Mouse (Mus musculus) spleen, embryonic (tissue): Measurements from ENCODE around the gene Cd6.

Experiments
- CTCF ChIA-PET: fragments of 350-600 bp; sonication (Branson Sonifier 250); formaldehyde crosslinking; loops from one replicate; lab custom pipeline; 2022; lab: Charles Lee

Cd6 gene

DNA sequence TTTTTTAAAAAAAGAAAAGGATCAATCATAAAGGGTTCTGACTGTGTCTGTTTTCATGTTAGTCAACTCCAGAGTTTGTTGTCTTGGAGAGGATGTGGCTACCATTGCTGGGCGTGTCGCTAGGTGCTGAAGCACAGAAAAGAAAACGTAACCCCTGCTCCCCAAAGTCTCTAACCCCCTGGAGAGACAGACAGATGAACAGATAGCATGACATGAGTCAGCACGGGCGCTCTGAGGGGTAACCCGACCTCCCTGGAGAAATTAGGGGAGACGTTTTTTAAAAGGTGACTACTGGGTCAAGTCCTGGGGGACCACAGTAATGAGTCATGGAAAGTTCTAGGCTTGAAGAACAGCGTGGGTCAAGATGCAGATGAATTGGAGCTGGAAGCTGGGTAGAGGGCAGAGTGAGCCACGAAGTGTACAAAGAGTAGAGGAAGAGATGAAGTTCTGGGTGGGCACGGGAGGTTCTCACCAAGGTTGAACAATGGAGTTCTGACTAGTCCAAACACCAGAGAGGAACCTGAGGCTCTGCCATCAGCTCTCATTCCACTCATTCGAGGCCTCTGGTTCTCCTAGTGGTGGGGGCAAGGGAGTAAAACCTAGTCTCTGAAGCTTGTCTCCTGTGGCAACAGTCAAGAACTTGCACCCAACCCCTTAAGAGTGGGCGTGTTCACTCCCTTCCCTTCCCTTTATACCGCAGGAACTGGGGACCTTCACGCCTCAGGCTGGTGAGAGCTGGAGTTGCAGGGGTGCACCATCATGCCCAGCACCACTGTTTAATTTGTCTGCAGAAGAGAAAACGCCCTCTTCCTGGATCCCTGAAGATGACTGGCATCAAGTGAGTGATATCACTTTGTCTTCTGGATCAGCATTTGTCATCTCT, 9.4 kb upstream of the Cd6 start, which contains the start of gene Slc15a3:
Gene Slc15a3, plus strand, starts transcription at position 718 of the 883 bp plus-strand sequence.
- CTCF ChIA-PET, result no interaction called here

DNA sequence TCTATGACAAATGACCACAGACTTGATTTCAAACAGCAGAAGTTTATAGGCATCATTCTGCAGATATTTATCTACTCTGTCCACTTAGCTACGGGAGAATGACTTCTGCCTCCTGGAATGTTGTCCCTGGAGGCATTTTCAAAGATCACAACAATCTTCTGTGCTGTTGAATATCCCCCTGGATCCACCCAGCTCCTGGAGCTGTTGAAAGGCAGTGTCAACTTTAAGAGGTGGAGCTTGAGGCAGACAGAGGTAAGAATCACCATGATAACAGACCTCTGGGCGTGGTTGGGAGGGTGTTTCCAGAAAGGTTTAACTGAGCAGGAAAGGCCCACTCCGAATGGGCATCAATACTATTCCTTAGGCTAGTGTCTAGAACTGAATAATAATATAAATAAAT, 5.8 kb upstream of the Cd6 start:
- CTCF ChIA-PET, result interaction anchor here (0.7 kb wide), 1 partner anchor 133 kb away, joined by 3 read pairs; no protein-coding TSS in a partner anchor

DNA sequence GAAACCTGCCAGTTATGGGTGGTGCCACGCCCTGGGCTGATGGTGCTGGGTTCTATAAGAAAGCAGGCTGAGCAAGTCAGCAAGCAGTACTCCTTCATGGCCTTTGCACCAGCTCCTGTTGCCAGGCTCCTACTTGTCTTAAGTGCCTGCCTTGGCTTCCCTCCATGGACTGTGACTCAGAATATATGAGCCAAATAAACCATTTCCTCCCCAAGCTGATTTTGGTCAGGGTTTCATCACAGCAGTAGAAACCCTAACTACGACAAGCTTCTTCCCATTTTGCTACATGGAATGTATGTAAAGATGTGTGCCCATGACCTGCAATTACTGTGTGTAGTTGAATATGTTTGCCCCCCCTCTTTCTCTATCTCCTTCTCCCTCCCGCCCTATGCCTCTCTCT, 3.8 kb upstream of the Cd6 start:
- CTCF ChIA-PET, result no interaction called here

DNA sequence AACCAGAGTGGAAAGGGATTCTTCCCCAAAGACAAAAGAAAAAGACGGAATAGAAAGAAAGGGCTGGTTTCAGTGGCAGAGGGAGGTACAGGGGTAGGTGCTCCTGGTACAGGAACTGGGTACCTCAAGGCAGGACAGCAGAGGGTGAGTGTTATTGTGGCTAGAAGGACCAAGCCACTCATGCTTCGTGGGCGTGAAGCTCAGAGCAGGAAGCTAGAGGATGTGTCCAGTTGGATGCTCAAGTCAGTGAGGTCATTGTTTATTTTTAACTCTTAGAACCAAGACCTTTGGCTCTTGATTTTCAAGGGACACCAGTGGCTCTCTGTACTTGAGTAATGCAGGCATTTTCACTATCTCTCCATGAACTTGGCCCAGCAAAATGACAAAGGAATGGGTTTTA, 2.2 kb upstream of the Cd6 start:
- CTCF ChIA-PET, result interaction anchor here (0.6 kb wide), 1 partner anchor 49 kb away, joined by 5 read pairs; no protein-coding TSS in a partner anchor

DNA sequence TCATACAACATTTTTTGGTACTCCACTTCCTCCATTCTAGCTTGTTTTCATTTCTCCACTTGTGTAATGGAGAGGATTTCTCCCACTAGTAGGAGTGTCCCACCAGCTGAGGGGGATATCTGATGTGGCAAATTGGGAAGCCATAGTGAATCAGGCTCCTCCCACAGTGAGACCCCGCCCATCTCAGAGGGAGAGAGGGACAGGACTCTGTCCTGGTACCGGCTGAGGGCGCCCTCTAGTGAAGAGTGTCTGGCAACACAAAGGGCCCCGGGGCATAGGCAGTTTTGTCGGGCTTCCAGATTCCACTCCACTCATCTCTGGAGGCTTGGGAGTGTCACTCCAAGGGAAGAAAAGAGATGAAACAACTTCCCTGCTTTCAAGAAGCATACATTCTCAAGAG, 1.6 kb upstream of the Cd6 start:
- CTCF ChIA-PET, result interaction anchor here (0.6 to 1.0 kb wide), 3 partner anchors 111 to 135 kb away, joined by 3 to 11 read pairs (median 4); no protein-coding TSS in a partner anchor

- CTCF ChIA-PET, result no interaction called here
These were observed 1.5 kb downstream of the Cd6 start for GRCm38 (mm10) chr19:10828321-10828720.

DNA sequence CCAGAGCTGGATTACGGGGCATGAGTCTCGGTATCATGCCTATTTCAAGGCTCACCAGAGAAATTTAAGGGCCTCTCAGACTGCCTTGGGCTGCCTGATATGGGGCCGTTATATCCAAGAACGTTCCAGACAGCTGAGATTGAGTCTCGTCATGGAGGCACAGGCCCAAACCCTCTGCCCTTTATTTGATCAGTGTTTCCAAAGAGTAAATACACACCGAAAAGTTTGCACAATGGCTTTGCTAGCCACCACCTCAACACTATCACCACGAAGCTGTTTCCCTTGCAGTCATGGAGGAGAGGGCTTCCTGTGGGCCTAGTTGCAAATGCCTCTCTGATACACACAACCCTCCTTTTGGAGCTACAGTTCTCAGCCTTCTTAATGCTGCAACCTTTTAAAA, 5.8 kb downstream of the Cd6 start:
- CTCF ChIA-PET, result no interaction called here

- CTCF ChIA-PET, result no interaction called here
These were observed 7.3 kb downstream of the Cd6 start for GRCm38 (mm10) chr19:10822534-10822933.

GRCm38 (mm10) chr19:10821319-10821718, 8.5 kb downstream of the Cd6 start:
- CTCF ChIA-PET, result no interaction called here

- CTCF ChIA-PET, result no interaction called here
These were observed 11.5 kb downstream of the Cd6 start for GRCm38 (mm10) chr19:10818217-10818946.

DNA sequence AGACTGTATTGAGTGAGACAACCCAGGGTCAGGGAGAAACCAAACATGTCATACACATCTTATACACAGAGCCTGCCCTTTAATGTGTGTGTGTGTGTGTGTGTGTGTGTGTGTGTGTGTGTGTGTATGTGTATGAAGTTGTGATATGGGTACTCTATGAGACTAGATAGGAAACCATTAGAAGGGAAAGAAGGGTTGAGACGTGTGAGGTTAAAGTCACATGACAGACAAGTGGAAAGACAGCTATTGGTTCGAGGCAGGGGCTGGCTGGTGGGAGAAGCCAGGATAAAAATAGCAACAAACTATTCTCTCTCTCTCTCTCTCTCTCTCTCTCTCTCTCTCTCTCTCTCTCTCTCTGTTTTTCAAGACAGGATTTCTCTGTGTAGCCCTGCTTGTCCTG, 13.4 kb downstream of the Cd6 start:
- CTCF ChIA-PET, result interaction anchor here (0.7 kb wide), 1 partner anchor 11 kb away, joined by 22 read pairs; no protein-coding TSS in a partner anchor

DNA sequence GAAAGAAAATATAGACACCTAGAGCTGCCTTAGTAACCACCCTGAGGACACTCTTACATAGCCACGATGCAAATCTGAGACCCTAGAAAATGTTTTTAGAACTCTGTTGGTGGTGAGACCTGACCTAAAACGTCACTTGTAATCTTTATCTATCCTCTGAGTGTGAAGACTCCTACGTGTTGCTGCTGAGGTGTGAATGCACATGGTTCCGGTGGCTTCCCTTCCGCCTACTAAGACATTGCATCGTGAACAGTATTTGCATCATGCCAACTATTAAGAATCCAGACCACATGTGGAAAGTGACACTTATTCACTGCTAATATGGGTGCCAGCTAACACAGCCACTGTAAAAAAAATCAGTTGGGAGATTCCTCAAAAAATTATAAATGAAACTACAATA, 14.0 kb downstream of the Cd6 start:
- CTCF ChIA-PET, result interaction anchor here (0.7 kb wide), 1 partner anchor 11 kb away, joined by 22 read pairs; no protein-coding TSS in a partner anchor

- CTCF ChIA-PET, result no interaction called here
These were observed 16.0 kb downstream of the Cd6 start for GRCm38 (mm10) chr19:10813905-10814304.

DNA sequence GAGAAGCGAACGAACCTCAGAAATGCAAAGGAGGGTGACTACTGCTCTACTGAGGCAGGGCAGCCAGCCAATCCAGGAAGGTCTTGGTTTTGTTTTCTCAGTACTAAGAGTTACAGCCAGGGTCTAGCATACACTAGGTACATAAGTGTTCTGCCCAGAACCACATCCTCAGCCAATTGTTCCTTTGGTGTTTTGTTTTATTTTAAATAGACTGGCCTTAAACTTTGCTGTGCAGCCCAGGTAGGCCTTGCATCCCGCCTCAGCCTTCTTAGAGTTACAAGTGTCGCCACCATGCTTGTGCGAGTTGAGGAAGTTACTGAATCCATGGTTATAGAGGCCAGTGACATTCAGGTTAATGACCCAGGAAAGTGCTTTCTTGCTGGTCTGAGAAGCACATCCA, 16.8 kb downstream of the Cd6 start:
- CTCF ChIA-PET, result no interaction called here

GRCm38 (mm10) chr19:10811471-10811870, 18.4 kb downstream of the Cd6 start:
- CTCF ChIA-PET, result no interaction called here

DNA sequence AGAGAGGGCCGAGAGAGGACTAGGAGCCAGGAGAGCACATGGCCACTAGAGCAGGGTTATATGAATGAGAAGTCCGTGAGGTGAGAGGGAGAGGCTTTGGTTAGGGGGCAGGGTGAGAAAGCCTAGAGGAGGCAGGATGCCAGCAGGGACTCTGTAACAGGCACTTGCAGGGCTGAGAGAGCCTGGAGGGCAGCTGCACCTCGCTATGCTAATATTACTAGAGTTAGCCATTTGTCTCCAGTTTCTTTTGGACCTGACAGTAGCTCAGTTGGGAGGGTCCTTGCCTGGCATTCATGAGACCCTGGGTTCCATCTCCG, 19.7 kb downstream of the Cd6 start:
- CTCF ChIA-PET, result no interaction called here

DNA sequence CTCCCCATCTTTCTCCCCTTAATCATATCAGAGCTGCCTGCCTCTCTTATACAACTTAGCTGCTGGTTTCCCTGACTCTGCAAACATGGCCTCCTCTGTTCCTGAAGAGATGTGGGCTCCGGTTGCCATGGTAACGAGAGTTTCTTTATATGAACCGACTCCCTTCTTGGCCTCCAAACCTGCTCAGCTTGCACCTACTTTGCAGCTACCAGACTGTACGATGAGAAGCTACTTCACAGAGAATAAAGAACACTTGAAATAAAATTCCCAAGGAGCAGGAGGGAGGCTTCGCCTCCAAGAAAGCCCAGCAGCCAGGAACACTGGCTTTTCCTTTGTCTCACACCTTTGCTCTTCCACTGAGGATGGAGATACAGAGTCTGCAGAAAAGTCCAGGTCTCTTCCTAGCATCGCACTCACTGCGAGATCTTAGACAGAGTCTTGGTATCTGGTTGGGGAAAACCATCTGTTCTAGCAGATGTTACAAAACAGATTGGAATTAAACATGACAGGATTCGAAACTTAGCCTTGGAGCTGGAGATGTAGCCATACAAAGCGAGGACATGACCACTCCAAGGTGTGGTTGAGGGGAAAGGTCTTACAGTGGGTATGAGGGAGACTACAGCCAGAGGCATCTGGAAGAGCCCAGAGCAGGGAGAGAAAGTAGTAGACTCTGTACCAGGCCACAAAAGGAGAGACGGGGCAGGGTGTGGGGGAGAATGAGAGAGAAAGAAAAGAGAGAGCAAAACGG, 20.3 kb downstream of the Cd6 start:
- CTCF ChIA-PET, result no interaction called here

DNA sequence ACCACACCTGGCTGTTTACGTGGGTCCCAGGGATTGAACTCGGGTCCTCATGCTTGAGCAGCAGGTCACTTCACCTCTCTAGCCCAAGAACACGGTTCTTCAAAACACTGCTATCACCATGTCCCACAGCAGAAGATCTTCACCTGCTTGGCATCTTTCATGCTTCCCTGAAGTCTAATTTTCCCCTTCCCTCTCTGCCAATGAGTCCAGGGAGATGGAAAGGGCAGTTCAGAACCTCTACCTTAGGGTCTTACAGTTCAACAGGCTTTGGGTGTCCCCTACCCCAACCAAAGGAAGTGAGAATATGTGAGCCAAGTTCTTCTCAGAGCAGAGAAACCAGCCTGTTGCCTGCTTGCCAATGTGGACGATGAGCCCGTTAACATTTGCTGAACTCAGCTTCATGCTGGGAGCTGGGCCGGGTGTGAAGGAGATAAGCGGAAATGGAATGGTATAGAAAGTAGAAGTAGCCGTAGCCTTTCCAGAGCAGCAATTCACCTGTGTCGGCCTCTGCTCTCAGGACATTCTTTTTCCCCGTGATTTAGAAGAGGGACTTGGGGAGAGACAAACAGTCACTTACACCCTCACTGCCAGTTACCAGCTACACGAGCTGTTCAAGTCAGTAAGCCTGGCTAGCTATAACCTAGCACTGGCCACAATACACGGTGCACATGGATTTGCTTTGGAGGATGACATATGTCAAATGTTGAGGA, 21.2 kb downstream of the Cd6 start:
- CTCF ChIA-PET, result no interaction called here

DNA sequence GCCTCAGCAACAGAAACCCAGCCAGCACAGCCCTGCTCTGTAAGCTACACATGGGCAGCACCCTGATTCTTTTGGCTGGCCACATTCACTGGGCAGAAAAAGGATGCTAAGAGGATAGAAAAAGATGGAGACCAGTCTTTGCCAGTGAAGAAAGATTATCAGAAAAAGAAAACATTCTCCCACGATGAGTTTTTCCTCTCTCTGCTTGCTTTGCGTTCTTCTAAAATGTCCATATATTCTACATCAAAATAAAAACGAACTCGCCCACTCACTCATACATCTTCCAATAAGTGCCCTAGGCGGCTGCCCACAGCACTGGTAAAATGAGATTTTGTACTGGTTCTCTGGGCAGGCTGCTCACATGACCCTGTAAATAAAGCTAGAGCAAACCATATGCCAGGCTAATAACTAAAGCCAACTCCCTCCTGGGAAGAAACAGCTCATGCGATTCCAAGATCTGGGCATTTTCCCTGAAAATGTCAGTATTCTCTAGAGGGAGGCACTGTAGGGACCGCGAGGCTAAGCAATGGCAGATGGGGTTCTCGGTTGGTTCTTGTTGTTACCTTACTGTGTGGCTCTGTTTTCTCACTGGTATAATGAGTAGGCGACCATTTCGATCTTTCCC, 24.1 kb downstream of the Cd6 start:
- CTCF ChIA-PET, result no interaction called here

DNA sequence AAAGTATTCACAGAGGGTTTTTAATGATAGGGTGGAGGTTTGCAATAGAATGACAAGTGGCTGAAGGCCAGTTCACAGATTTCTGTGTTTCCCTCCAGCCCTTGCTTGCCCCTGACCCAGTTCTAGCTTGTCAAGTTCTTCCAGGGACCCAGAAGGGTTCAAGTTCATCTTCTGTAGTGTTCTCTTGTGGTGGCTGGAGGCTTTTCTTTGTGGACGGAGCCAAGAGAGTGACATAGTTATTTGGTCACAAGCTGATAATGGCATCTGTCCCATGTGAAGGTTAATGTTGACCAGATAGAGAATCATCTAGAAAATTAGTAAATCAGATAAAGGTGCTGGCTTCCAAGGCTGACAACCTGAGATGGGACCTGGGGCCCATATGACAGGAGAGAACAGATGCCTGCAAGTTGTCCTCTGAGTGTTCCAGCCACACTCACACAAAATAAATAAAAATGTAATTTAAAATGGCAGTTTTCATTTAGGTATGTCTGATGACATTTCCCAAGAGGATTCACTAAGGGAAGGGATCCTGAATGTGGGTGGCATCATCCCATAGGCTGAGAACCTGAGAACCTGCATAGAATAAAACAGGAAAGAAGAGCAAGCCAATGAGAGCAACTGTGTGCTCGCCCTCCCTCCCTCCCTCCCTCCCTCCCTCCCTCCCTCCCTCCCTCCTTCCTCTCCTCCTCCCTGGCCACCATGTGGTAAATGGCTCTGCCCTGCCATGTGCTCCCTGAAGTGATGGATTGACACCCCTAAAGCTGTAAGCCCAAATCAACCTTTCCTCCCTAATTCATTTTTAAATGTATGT, 24.8 kb downstream of the Cd6 start:
- CTCF ChIA-PET, result no interaction called here
